Mouse (Mus musculus) CH12.LX (cell line): ENCODE measurements at regions not wholly inside any gene's neighbourhood (a gene's known extent, or its start where the extent isn't known, plus 50 kb on each side); places are given as distances from the start of the nearest gene placed in this dataset.
A peak's percentile ranks its signal among the peaks of the same experiment; 100 is the strongest.

ENCODE experiments used
- DNase-seq: peaks from one replicate; pipeline ENCODE4 v3.0.0-alpha.2; 2013; ENCODE audit errors: extremely low read depth
- H3K27ac ChIP-seq: 2 replicates; pipeline ENCODE4 v1.5.1; 2012; ENCODE audit warnings: low read depth, mild to moderate bottlenecking, control low read depth, moderate library complexity; ENCODE audit not compliant: insufficient read depth
- H3K27me3 ChIP-seq: replicated peaks from 2 replicates; pipeline ENCODE3; 2012; ENCODE audit warnings: inconsistent platforms
- H3K36me3 ChIP-seq, 2 experiments: replicated peaks in 1 of 2; 2 replicates each; pipeline versions ENCODE3 to v1.6.1; 2012; ENCODE audit warnings: inconsistent platforms in 1 of 2, low read length in 1 of 2, mild to moderate bottlenecking in 1 of 2, mixed read lengths in 1 of 2, moderate library complexity in 1 of 2; ENCODE audit not compliant: control insufficient read depth in 1 of 2, insufficient read depth in 1 of 2
- H3K4me1 ChIP-seq, 2 experiments: 2 replicates each; pipeline ENCODE4 v1.6.1; 2012; ENCODE audit warnings: inconsistent platforms in 1 of 2, moderate library complexity in 1 of 2; ENCODE audit not compliant: insufficient read depth in 2 of 2, control insufficient read depth in 1 of 2
- H3K4me2 ChIP-seq: 2 replicates; pipeline ENCODE4 v1.6.1; 2012; ENCODE audit warnings: low read depth, mild to moderate bottlenecking, control low read depth; ENCODE audit not compliant: poor library complexity, insufficient read depth, severe bottlenecking
- H3K4me3 ChIP-seq, 3 experiments: fragments of 150-350 bp in 1 of 3; sonication (generic) in 1 of 3; replicated peaks in 1 of 3; 2 replicates each; pipeline versions ENCODE3 to v1.5.1; 2011 to 2012; ENCODE audit warnings: low read depth in 2 of 3, low read length in 2 of 3, mild to moderate bottlenecking in 2 of 3, moderate library complexity in 2 of 3, control low read depth in 1 of 3, improper control_type of control experiment in 1 of 3, inconsistent platforms in 1 of 3, mixed read lengths in 1 of 3; ENCODE audit not compliant: poor library complexity in 1 of 3
- H3K79me2 ChIP-seq: replicated peaks from 2 replicates; pipeline ENCODE4 v1.6.1; 2012; ENCODE audit warnings: mild to moderate bottlenecking, moderate library complexity; ENCODE audit not compliant: control insufficient read depth, poor library complexity, insufficient read depth, severe bottlenecking; ENCODE audit errors: extremely low read depth
- H3K9ac ChIP-seq: 2 replicates; pipeline ENCODE4 v1.6.1; 2012; ENCODE audit warnings: low read depth, mild to moderate bottlenecking, control low read depth, moderate library complexity; ENCODE audit not compliant: insufficient read depth
- H3K9me3 ChIP-seq: replicated peaks from 2 replicates; pipeline ENCODE3; 2012; ENCODE audit warnings: low read length, inconsistent platforms, mixed read lengths
- BHLHE40 ChIP-seq: IDR thresholded peaks from 2 replicates; pipeline ENCODE4 v1.6.1; 2011; ENCODE audit warnings: mild to moderate bottlenecking, low read depth, low read length, improper control_type of control experiment
- CHD2 ChIP-seq: IDR thresholded peaks from 2 replicates; pipeline ENCODE4 v1.6.1; 2011; ENCODE audit warnings: low read length, improper control_type of control experiment
- ELF1 ChIP-seq: IDR thresholded peaks from 2 replicates; pipeline ENCODE4 v1.6.1; 2014; ENCODE audit warnings: low read depth, mild to moderate bottlenecking, inconsistent platforms, low read length, improper control_type of control experiment
- EP300 ChIP-seq: IDR thresholded peaks from 2 replicates; pipeline ENCODE4 v1.6.1; 2011; ENCODE audit warnings: low read length, improper control_type of control experiment
- ETS1 ChIP-seq: conservative IDR thresholded peaks from 2 replicates; pipeline ENCODE4 v1.6.1; 2012; ENCODE audit warnings: low read depth, mild to moderate bottlenecking, inconsistent platforms, low read length, improper control_type of control experiment, moderate library complexity
- GABPA ChIP-seq: IDR thresholded peaks from 2 replicates; pipeline ENCODE4 v1.6.1; 2012; ENCODE audit warnings: low read depth, low read length, improper control_type of control experiment, inconsistent platforms; ENCODE audit not compliant: insufficient replicate concordance
- IRF4 ChIP-seq: IDR thresholded peaks from 2 replicates; pipeline ENCODE4 v1.6.1; 2014; ENCODE audit warnings: low read depth, mild to moderate bottlenecking, inconsistent platforms, low read length, improper control_type of control experiment
- JUN ChIP-seq: IDR thresholded peaks from 2 replicates; pipeline ENCODE4 v1.6.1; 2011; ENCODE audit warnings: low read depth, mild to moderate bottlenecking, low read length, improper control_type of control experiment, moderate library complexity; ENCODE audit not compliant: insufficient read depth
- JUND ChIP-seq: conservative IDR thresholded peaks from 2 replicates; pipeline ENCODE4 v1.6.1; 2011; ENCODE audit warnings: low read depth, low read length, improper control_type of control experiment
- KAT2A ChIP-seq: IDR thresholded peaks from 2 replicates; pipeline ENCODE4 v1.6.1; 2012; ENCODE audit warnings: low read length, improper control_type of control experiment, inconsistent platforms; ENCODE audit not compliant: insufficient replicate concordance
- MAFK ChIP-seq: IDR thresholded peaks from 2 replicates; pipeline ENCODE4 v1.6.1; 2011; ENCODE audit warnings: low read length, improper control_type of control experiment; ENCODE audit not compliant: insufficient replicate concordance
- MAX ChIP-seq: IDR thresholded peaks from 2 replicates; pipeline ENCODE4 v1.6.1; 2011; ENCODE audit warnings: low read length, improper control_type of control experiment
- MAZ ChIP-seq: IDR thresholded peaks from 2 replicates; pipeline ENCODE4 v1.6.1; 2012; ENCODE audit warnings: low read depth, mild to moderate bottlenecking, inconsistent platforms, low read length, improper control_type of control experiment, moderate library complexity
- MEF2A ChIP-seq: IDR thresholded peaks from 2 replicates; pipeline ENCODE4 v1.6.1; 2014; ENCODE audit warnings: low read depth, mild to moderate bottlenecking, inconsistent platforms, low read length, improper control_type of control experiment, borderline replicate concordance
- MYC ChIP-seq: IDR thresholded peaks from 2 replicates; pipeline ENCODE4 v1.6.1; 2011; ENCODE audit warnings: low read depth, mild to moderate bottlenecking, improper control_type of control experiment, low read length
- POLR2A ChIP-seq: IDR thresholded peaks from 2 replicates; pipeline ENCODE4 v1.6.1; 2011; ENCODE audit warnings: low read depth, mild to moderate bottlenecking, improper control_type of control experiment, low read length
- RAD21 ChIP-seq: IDR thresholded peaks from 2 replicates; pipeline ENCODE4 v1.6.1; 2011; ENCODE audit warnings: low read depth, mild to moderate bottlenecking, low read length, improper control_type of control experiment, moderate library complexity
- RCOR1 ChIP-seq: conservative IDR thresholded peaks from 2 replicates; pipeline ENCODE4 v1.6.1; 2012; ENCODE audit warnings: low read depth, mild to moderate bottlenecking, inconsistent platforms, low read length, improper control_type of control experiment
- SIN3A ChIP-seq: IDR thresholded peaks from 2 replicates; pipeline ENCODE4 v1.6.1; 2012; ENCODE audit warnings: low read length, improper control_type of control experiment, inconsistent platforms
- TCF12 ChIP-seq: IDR thresholded peaks from 2 replicates; pipeline ENCODE4 v1.6.1; 2014; ENCODE audit warnings: low read depth, mild to moderate bottlenecking, inconsistent platforms, low read length, improper control_type of control experiment
- UBTF ChIP-seq: IDR thresholded peaks from 2 replicates; pipeline ENCODE4 v1.6.1; 2012; ENCODE audit warnings: low read depth, mild to moderate bottlenecking, inconsistent platforms, low read length, improper control_type of control experiment, moderate library complexity
- USF1 ChIP-seq: IDR thresholded peaks from 2 replicates; pipeline ENCODE4 v1.6.1; 2014; ENCODE audit warnings: low read depth, mild to moderate bottlenecking, inconsistent platforms, low read length, improper control_type of control experiment
- USF2 ChIP-seq: conservative IDR thresholded peaks from 2 replicates; pipeline ENCODE4 v1.6.1; 2011; ENCODE audit warnings: low read depth, low read length, improper control_type of control experiment
- ZC3H11A ChIP-seq: IDR thresholded peaks from 2 replicates; pipeline ENCODE4 v1.6.1; 2012; ENCODE audit warnings: low read depth, mild to moderate bottlenecking, inconsistent platforms, low read length, improper control_type of control experiment
- ZKSCAN1 ChIP-seq: IDR thresholded peaks from 2 replicates; pipeline ENCODE4 v1.6.1; 2012; ENCODE audit warnings: low read depth, inconsistent platforms, low read length, improper control_type of control experiment, borderline replicate concordance
- ZMIZ1 ChIP-seq: IDR thresholded peaks from 2 replicates; pipeline ENCODE4 v1.6.1; 2012; ENCODE audit warnings: low read depth, mild to moderate bottlenecking, inconsistent platforms, low read length, improper control_type of control experiment
- ZNF384 ChIP-seq: IDR thresholded peaks from 2 replicates; pipeline ENCODE4 v1.6.1; 2012; ENCODE audit warnings: low read depth, low read length, improper control_type of control experiment, inconsistent platforms
- dilution Hi-C: fragments of 300-500 bp; cut with MboI; formaldehyde crosslinking; loops from 2 replicates; pipeline ENCODE4 v1.14.3; 2020; ENCODE audit warnings: low sequenced_read_pairs; ENCODE audit not compliant: extremely low pct_unique_long_range_greater_than_20kb, extremely low pct_ligation_motif_present
- in situ Hi-C: fragments of 300-500 bp; cut with MboI; formaldehyde crosslinking; loops from 3 replicates; pipeline ENCODE4 v1.14.3; 2019; ENCODE audit warnings: low sequenced_read_pairs, low pct_ligation_motif_present, low pct_unique_long_range_greater_than_20kb, mixed read lengths

DNA sequence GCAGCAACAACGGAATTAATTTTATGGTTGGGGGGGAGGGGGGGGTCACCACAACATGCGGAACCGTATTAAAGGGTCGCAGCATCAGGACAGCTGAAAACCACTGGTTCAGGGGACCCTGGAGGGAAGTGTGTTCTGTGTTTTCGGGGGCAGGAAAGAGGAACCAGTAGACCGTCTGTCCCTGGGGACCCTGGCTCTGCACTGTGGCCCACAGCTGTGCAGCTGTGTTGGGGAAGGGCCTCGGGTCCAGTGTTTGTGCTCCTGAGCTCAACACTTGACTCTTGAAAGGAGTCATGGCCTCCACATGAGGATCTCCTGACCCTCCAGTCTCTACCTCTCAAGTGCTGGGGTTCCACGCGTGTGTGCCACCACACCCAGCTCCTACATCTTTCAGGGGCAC lies 96.5 kb upstream of the Gpr12 start:
- peaks cover 19 to 75% of the 10 kb centered on the region in 2 experiments for H3K4me1 ChIP-seq
- H3K27me3 ChIP-seq = no peaks in the 10 kb centered on the region
- dilution Hi-C loops = no loop called here
- no peaks in the 10 kb centered on the region for H3K36me3 ChIP-seq
- TF ChIP-seq CHD2 = peak; percentile 81
- TF ChIP-seq MEF2A = peak; percentile 55; the same call in 1 of the 2 replicates
- TF ChIP-seq ZNF384 = no peak
- TF ChIP-seq RCOR1 = no peak
- no peak for TF ChIP-seq ZKSCAN1
- TF ChIP-seq ETS1 = peak; percentile 80
- no peak for TF ChIP-seq GABPA
- peak; percentile 59 for TF ChIP-seq BHLHE40
- TF ChIP-seq MAX = 0 out of 2 replicates have a peak, but pooled peaks have one; percentile 50
- TF ChIP-seq ZMIZ1 = 0 out of 2 replicates have a peak, but pooled peaks have one; percentile 37
- TF ChIP-seq JUND = no peak
- TF ChIP-seq KAT2A = 0 out of 2 replicates have a peak, but pooled peaks have one; percentile 67
- no peak for TF ChIP-seq USF2
- peak; percentile 52; the same call in 1 of the 2 replicates for TF ChIP-seq SIN3A
- no peak for TF ChIP-seq JUN
- TF ChIP-seq TCF12 = peak; percentile 96
- TF ChIP-seq RAD21 = no peak
- TF ChIP-seq IRF4 = peak; percentile 83
- no peak for TF ChIP-seq USF1
- no peak for TF ChIP-seq MAFK
- peak; percentile 33; the same call in 1 of the 2 replicates for TF ChIP-seq POLR2A
- peak; percentile 65 for TF ChIP-seq MAZ
- TF ChIP-seq ZC3H11A = no peak
- TF ChIP-seq EP300 = peak; percentile 95
- TF ChIP-seq MYC = peak; percentile 61; the same call in 1 of the 2 replicates
- TF ChIP-seq UBTF = no peak
- peak; percentile 29; the same call in 1 of the 2 replicates for TF ChIP-seq ELF1
- peak overlapping the region; percentile 44 for H3K4me2 ChIP-seq
- H3K4me3 ChIP-seq = no peak overlapping the region
- no peaks in the 10 kb centered on the region for H3K79me2 ChIP-seq
- peak; percentile 89 for DNase-seq
- no peaks in the 10 kb centered on the region for H3K9me3 ChIP-seq
- peak overlapping the region; percentile 75 for H3K27ac ChIP-seq
- in situ Hi-C loops = loop anchor here (25.0 kb wide), 2 partner anchors 181 to 631 kb away; partner anchors contain the start of genes Cdx2 and Urad
- no peak overlapping the region for H3K9ac ChIP-seq
